Mouse (Mus musculus) MEL (cell line): ENCODE results near the gene Spire2.

Experiments used
- CTCF ChIP-seq, 3 experiments: IDR thresholded peaks in 2 of 3; conservative IDR thresholded peaks in 1 of 3; 2 replicates each; pipeline ENCODE4 v1.5.1; 2011 to 2012; ENCODE audit warnings: low read length in 3 of 3, low read depth in 2 of 3, mild to moderate bottlenecking in 2 of 3, improper control_type of control experiment in 1 of 3, inconsistent platforms in 1 of 3, mixed read lengths in 1 of 3, moderate library complexity in 1 of 3; ENCODE audit not compliant: control insufficient read depth in 1 of 3, insufficient read depth in 1 of 3, poor library complexity in 1 of 3, severe bottlenecking in 1 of 3
- E2F4 ChIP-seq: IDR thresholded peaks from 2 replicates; pipeline ENCODE4 v1.6.1; 2011; ENCODE audit warnings: low read depth, low read length, improper control_type of control experiment, borderline replicate concordance
- EP300 ChIP-seq, 2 experiments: IDR thresholded peaks; 2 replicates each; pipeline ENCODE4 v1.6.1; 2011; ENCODE audit warnings: improper control_type of control experiment in 2 of 2, low read length in 2 of 2, low read depth in 1 of 2, mild to moderate bottlenecking in 1 of 2
- ETS1 ChIP-seq: IDR thresholded peaks from 2 replicates; pipeline ENCODE4 v1.6.1; 2012; ENCODE audit warnings: low read depth, mild to moderate bottlenecking, inconsistent platforms, low read length, improper control_type of control experiment, moderate library complexity
- GATA1 ChIP-seq: IDR thresholded peaks from 2 replicates; pipeline ENCODE4 v1.6.1; 2011; ENCODE audit warnings: low read depth, low read length, improper control_type of control experiment
- RCOR1 ChIP-seq: IDR thresholded peaks from 2 replicates; pipeline ENCODE4 v1.6.1; 2012; ENCODE audit warnings: low read depth, mild to moderate bottlenecking, inconsistent platforms, low read length, improper control_type of control experiment
- TBP ChIP-seq: IDR thresholded peaks from 2 replicates; pipeline ENCODE4 v1.8.0; 2011; ENCODE audit warnings: low read depth, low read length, improper control_type of control experiment
- ZC3H11A ChIP-seq: IDR thresholded peaks from 2 replicates; pipeline ENCODE4 v1.6.1; 2012; ENCODE audit warnings: low read depth, mild to moderate bottlenecking, inconsistent platforms, low read length, improper control_type of control experiment

GRCm38 (mm10) chr8:123373403-123374238 lies 41.1 kb downstream of the Spire2 start, which contains the start of gene Tcf25:
- peak in 2 of 3 experiments; percentile 7; a peak in 2 of 6 replicates for TF ChIP-seq CTCF (IDR thresholded peaks at IDR 0.05 in 2 of 3, conservative IDR thresholded peaks at IDR 0.05 in 1 of 3; ENCODE audit: control insufficient read depth in 1 of 3, insufficient read depth in 1 of 3, low read depth in 2 of 3, low read length in 3 of 3, poor library complexity in 1 of 3, severe bottlenecking in 1 of 3)
- no peak for TF ChIP-seq E2F4
- no peak for TF ChIP-seq GATA1
- no peak for TF ChIP-seq EP300 (IDR thresholded peaks at IDR 0.05; ENCODE audit: low read depth in 1 of 2, low read length in 2 of 2)
- TF ChIP-seq RCOR1, result no peak
- TF ChIP-seq TBP, result 0 out of 2 replicates have a peak, but pooled peaks have one; percentile 67
- no peak for TF ChIP-seq ZC3H11A
- no peak; the same call in none of the 2 replicates for TF ChIP-seq ETS1
